Mouse (Mus musculus) lung, postnatal 0 days (tissue): ENCODE results near the gene Cd46. TPM values are rescaled to one million over a fixed set of nuclear protein-coding genes. Genes with fewer than 3 reads are reported as not detected.

Experiments
- ATAC-seq: fragments of 200-750 bp; cut with Nextera tagmentation; 2 replicates; pipeline ENCODE4 v1.8.0; 2017; ENCODE audit warnings: moderate library complexity
- DNase-seq: peaks from one replicate; pipeline ENCODE4 v3.0.0-alpha.2; 2016; ENCODE audit warnings: low spot score
- H3K27ac ChIP-seq: fragments of 300-500 bp; sonication (generic); 2 replicates; pipeline ENCODE4 v1.5.1; 2014; ENCODE audit warnings: antibody characterized with exemption, mild to moderate bottlenecking, low read length, mixed read lengths
- H3K27me3 ChIP-seq: fragments of 300-500 bp; sonication (generic); replicated peaks from 2 replicates; pipeline ENCODE4 v1.6.1; 2014; ENCODE audit warnings: low read length, mixed read lengths; ENCODE audit not compliant: insufficient read depth
- H3K36me3 ChIP-seq: fragments of 300-500 bp; sonication (generic); 2 replicates; pipeline ENCODE4 v1.6.1; 2014; ENCODE audit warnings: low read length, mixed read lengths; ENCODE audit not compliant: insufficient read depth
- H3K4me1 ChIP-seq: fragments of 300-500 bp; sonication (generic); 2 replicates; pipeline ENCODE4 v1.6.1; 2014; ENCODE audit warnings: antibody characterized with exemption, low read depth, low read length, mixed read lengths; ENCODE audit not compliant: insufficient read depth
- H3K4me2 ChIP-seq: fragments of 300-500 bp; sonication (generic); replicated peaks from 2 replicates; pipeline ENCODE4 v1.6.1; 2014; ENCODE audit warnings: low read depth, mild to moderate bottlenecking, low read length, moderate library complexity, mixed read lengths
- H3K4me3 ChIP-seq: fragments of 300-500 bp; sonication (generic); 2 replicates; pipeline ENCODE4 v1.5.1; 2014; ENCODE audit warnings: low read depth, low read length
- H3K9ac ChIP-seq: fragments of 300-500 bp; sonication (generic); replicated peaks from 2 replicates; pipeline ENCODE4 v1.6.1; 2014; ENCODE audit warnings: low read depth, mild to moderate bottlenecking
- H3K9me3 ChIP-seq: fragments of 300-500 bp; sonication (generic); 2 replicates; pipeline ENCODE4 v1.6.1; 2016; ENCODE audit warnings: low read length, mixed read lengths
- CTCF ChIP-seq: IDR thresholded peaks from 2 replicates; pipeline ENCODE4 v1.5.1; 2016; ENCODE audit warnings: antibody characterized with exemption, mild to moderate bottlenecking
- EP300 ChIP-seq: IDR thresholded peaks from 2 replicates; pipeline ENCODE4 v1.6.1; 2016; ENCODE audit warnings: antibody characterized with exemption, mild to moderate bottlenecking, control low read depth
- WGBS: fragments of 180-500 bp; shearing (Covaris S2); extraction: QIAGEN DNeasy Blood & Tissue Kit; methylation state at CpG from one replicate; pipeline ENCODE4 v1.1.7; 2014; 5-methylcytosine and 5-hydroxymethylcytosine counted together
- polyA plus RNA-seq: library from polyadenylated mRNA; unstranded; fragments of >200 nt; fragmentation: Nextera tagmentation; extraction: Ambion mirVana; gene quantifications from 2 replicates; pipeline ENCODE4 v1.2.1, GENCODE M21; 2015

The Cd46 gene
- polyA plus RNA-seq, 1 experiment from 2014 or later, result 0.95 TPM

DNA sequence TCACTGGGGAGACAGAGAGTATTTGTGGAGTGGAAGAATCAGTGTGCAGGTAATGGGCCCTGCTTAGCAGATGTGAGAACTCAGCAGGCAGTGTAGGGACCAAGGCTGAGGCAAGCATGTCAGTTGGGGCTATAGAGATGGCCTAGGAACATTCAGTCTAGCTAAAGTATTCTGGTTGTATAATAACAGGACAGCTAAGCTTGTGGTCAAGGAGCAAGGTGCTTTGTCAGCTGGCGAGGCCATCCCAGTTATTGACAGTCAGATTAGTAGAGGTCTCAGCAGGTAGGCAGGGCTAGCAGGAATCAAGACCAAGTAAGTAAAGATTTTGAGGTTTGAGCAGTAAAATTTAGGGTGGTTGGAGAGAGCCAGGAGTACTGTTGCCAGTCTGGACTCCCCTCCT, 93.7 kb downstream of the Cd46 start:
- no peak overlapping the region for H3K27ac ChIP-seq
- 68% methylated on average over 1 of the region's 1 CpGs for WGBS
- H3K36me3 ChIP-seq, result no peaks in the 10 kb centered on the region
- TF ChIP-seq CTCF, result no peak
- TF ChIP-seq EP300, result no peak
- H3K4me1 ChIP-seq, result no peaks in the 10 kb centered on the region
- no peaks in the 10 kb centered on the region for H3K27me3 ChIP-seq
- H3K4me2 ChIP-seq, result no peak overlapping the region
- ATAC-seq, result no peak
- H3K9me3 ChIP-seq, result no peaks in the 10 kb centered on the region
- no peak overlapping the region for H3K4me3 ChIP-seq
- no peak overlapping the region for H3K9ac ChIP-seq
- no peak for DNase-seq

DNA sequence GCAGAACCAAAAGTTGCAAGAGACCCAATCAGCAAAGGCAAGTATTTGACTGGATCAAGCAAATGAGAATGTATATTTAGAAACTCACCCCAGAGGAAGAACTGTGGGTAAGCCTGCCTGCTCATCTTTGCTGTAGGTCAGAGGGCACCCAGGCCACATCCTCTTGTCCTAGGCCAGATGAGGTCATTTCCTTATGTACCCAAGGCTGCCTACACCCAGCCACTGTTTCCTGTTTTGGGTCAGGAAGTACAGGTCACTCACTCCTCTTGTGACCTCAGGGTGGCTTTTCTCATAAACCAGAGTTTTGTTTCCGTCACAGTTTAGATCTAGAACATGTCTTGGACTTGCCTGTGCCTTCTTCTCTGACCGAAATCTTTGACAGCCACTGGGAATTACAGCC, 96.9 kb downstream of the Cd46 start:
- no peak overlapping the region for H3K4me2 ChIP-seq
- no peaks in the 10 kb centered on the region for H3K36me3 ChIP-seq
- peak; percentile 85 for DNase-seq
- H3K9me3 ChIP-seq, result no peaks in the 10 kb centered on the region
- peak overlapping the region; percentile 57; the same call in 1 of the 2 replicates for H3K27ac ChIP-seq
- no peaks in the 10 kb centered on the region for H3K4me1 ChIP-seq
- no peak overlapping the region for H3K4me3 ChIP-seq
- peak; percentile 97 for ATAC-seq
- no peaks in the 10 kb centered on the region for H3K27me3 ChIP-seq
- TF ChIP-seq CTCF, result no peak
- TF ChIP-seq EP300, result peak; percentile 95
- WGBS, result 48% methylated on average over 2 of the region's 2 CpGs
- no peak overlapping the region for H3K9ac ChIP-seq

- TF ChIP-seq CTCF (no peak), EP300 (no peak)
- WGBS, result 73% methylated on average over 5 of the region's 5 CpGs
- Histone ChIP-seq H3K4me1 (no peaks in the 10 kb centered on the region), H3K4me3 (no peak overlapping the region), H3K36me3 (no peaks in the 10 kb centered on the region), H3K9ac (no peak overlapping the region), H3K9me3 (no peaks in the 10 kb centered on the region), H3K4me2 (no peak overlapping the region), H3K27me3 (no peaks in the 10 kb centered on the region), H3K27ac (no peak overlapping the region)
- ATAC-seq (no peak), DNase-seq (no peak)
These were observed 97.8 kb downstream of the Cd46 start for GRCm38 (mm10) chr1:194994262-194994661.

DNA sequence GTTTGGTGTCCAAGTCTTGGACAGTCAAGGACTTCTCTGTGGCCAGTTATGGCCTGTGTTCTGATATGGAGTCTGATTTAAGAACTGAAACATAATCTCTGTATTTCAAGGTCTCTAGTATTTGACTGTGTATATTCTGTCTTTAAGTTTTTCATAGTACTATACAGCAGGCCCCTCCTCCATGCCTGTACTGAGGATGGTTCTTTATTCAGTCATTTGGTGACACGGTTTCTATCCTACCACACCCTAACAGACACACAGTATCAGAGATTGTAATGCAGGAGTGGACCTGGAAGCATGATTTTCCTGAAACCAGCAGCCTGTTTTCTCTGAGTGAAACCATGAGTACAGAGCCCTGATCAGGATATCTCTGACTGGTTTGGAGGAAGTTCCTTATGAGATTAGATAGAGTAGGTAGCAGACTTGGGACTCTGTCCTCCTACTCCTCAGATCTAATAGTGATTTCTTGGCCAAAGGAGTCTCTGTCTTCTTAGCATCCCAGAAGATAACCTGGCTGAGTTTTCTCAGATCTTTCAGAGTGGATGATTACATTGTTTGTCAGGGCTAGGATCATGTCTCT, 98.5 kb downstream of the Cd46 start:
- Histone ChIP-seq H3K4me2 (no peak overlapping the region), H3K9ac (no peak overlapping the region), H3K27ac (no peak overlapping the region), H3K9me3 (no peaks in the 10 kb centered on the region), H3K4me1 (no peaks in the 10 kb centered on the region), H3K36me3 (no peaks in the 10 kb centered on the region), H3K4me3 (no peak overlapping the region), H3K27me3 (no peaks in the 10 kb centered on the region)
- 66% methylated on average over 1 of the region's 1 CpGs for WGBS
- no peak for ATAC-seq
- TF ChIP-seq CTCF, result no peak
- TF ChIP-seq EP300, result no peak
- DNase-seq, result no peak

DNA sequence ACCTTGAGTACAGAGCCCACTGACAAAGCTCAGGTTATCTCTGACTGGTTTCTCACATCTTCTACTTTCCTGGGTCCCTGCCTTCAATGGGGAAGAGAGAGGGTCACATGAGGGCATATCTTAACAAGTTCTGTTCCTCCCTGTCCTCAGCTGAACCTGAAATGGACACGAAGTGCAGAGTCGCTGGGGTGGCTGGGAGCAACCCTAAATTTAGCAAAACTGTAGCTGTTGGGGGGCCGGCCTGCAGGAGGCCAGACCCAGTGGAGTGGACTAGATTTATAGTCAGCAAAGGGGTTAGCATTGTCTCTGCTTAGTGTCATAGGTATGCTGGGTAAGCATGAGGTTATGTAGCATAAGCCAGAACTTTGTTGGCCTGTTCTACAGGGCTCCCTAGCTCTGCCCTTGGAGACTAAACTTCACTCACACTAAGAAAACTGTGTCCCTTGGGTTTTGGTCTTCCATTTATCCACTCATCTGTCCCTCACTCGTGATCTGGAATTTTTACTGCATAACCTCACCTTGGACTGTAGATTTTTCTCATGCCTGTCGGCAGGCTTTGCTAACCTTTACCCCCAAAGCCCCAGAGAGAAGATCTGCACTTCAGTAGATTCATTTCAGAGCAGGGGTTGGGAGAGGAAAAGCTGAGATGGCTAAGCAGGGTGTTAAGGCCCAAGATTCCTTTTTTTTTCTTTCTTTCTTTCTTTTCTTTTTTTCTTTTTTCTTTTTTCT, 99.3 kb downstream of the Cd46 start:
- no peaks in the 10 kb centered on the region for H3K4me1 ChIP-seq
- H3K9me3 ChIP-seq, result no peaks in the 10 kb centered on the region
- no peak overlapping the region for H3K4me3 ChIP-seq
- no peak for ATAC-seq
- DNase-seq, result no peak
- H3K4me2 ChIP-seq, result no peak overlapping the region
- H3K27me3 ChIP-seq, result no peaks in the 10 kb centered on the region
- 70% methylated on average over 5 of the region's 5 CpGs for WGBS
- no peak overlapping the region for H3K27ac ChIP-seq
- TF ChIP-seq CTCF (no peak), EP300 (no peak)
- no peaks in the 10 kb centered on the region for H3K36me3 ChIP-seq
- no peak overlapping the region for H3K9ac ChIP-seq

GRCm38 (mm10) chr1:194991654-194992053, 100.4 kb downstream of the Cd46 start:
- H3K27me3 ChIP-seq, result no peaks in the 10 kb centered on the region
- no peaks in the 10 kb centered on the region for H3K9me3 ChIP-seq
- no peak overlapping the region for H3K27ac ChIP-seq
- H3K4me1 ChIP-seq, result no peaks in the 10 kb centered on the region
- H3K36me3 ChIP-seq, result no peaks in the 10 kb centered on the region
- H3K9ac ChIP-seq, result no peak overlapping the region
- H3K4me3 ChIP-seq, result no peak overlapping the region
- DNase-seq (no peak), ATAC-seq (no peak)
- WGBS, result 68% methylated on average over 2 of the region's 2 CpGs
- TF ChIP-seq EP300 (no peak), CTCF (no peak)
- H3K4me2 ChIP-seq, result no peak overlapping the region
